Mouse (Mus musculus): ENCODE measurements around the gene Vsig1.

Vsig1 gene

GRCm38 (mm10) chrX:140907360-140907759 is at the start of gene Vsig1:
Gene Vsig1 (plus strand): TSS chrX:140907608.
- DNase-seq (ENCODE audit: extremely low spot score, low spot score), result no peak

GRCm38 (mm10) chrX:140862760-140863159 is 44.6 kb upstream of the Vsig1 start:
- no peak for DNase-seq (ENCODE audit: extremely low spot score, low spot score)

- DNase-seq (ENCODE audit: extremely low spot score, low spot score), result no peak
Measured at GRCm38 (mm10) chrX:140863431-140863830, 44.0 kb upstream of the Vsig1 start.

GRCm38 (mm10) chrX:140887193-140887592 is 20.2 kb upstream of the Vsig1 start:
- no peak for DNase-seq (ENCODE audit: extremely low spot score, low spot score)

- DNase-seq (ENCODE audit: extremely low spot score, low spot score), result no peak
Measured at GRCm38 (mm10) chrX:140891796-140892195, 15.6 kb upstream of the Vsig1 start.

GRCm38 (mm10) chrX:140903487-140903886 is 3.9 kb upstream of the Vsig1 start:
- no peak for DNase-seq (ENCODE audit: extremely low spot score, low spot score)

GRCm38 (mm10) chrX:140921321-140921720 is 13.9 kb downstream of the Vsig1 start:
- no peak for DNase-seq (ENCODE audit: extremely low spot score, low spot score)

- DNase-seq (ENCODE audit: extremely low spot score, low spot score), result no peak
Measured at GRCm38 (mm10) chrX:140932066-140932465, 24.7 kb downstream of the Vsig1 start.

GRCm38 (mm10) chrX:140933263-140933662 is 25.9 kb downstream of the Vsig1 start:
- no peak for DNase-seq (ENCODE audit: extremely low spot score, low spot score)

GRCm38 (mm10) chrX:140936271-140936670 is 28.9 kb downstream of the Vsig1 start:
- no peak for DNase-seq (ENCODE audit: extremely low spot score, low spot score)

GRCm38 (mm10) chrX:140953618-140954017 is 46.2 kb downstream of the Vsig1 start:
- DNase-seq (ENCODE audit: extremely low spot score, low spot score), result no peak

GRCm38 (mm10) chrX:140956272-140956940 is 49.0 kb downstream of the Vsig1 start, which contains the start of the genes Psmd10 and Atg4a:
Gene Psmd10 (minus strand): TSS chrX:140956728.
Gene Atg4a (plus strand): TSS chrX:140956907.
- DNase-seq (ENCODE audit: extremely low spot score, low spot score), result peak; percentile 84

GRCm38 (mm10) chrX:140956959-140957358 is 49.6 kb downstream of the Vsig1 start:
- DNase-seq (ENCODE audit: extremely low spot score, low spot score), result no peak

- no peak for DNase-seq (ENCODE audit: extremely low spot score, low spot score)
Measured at GRCm38 (mm10) chrX:140978943-140979342, 71.5 kb downstream of the Vsig1 start.

GRCm38 (mm10) chrX:140979546-140979945 is 72.1 kb downstream of the Vsig1 start:
- DNase-seq (ENCODE audit: extremely low spot score, low spot score), result no peak

- DNase-seq (ENCODE audit: extremely low spot score, low spot score), result no peak
Measured at GRCm38 (mm10) chrX:140980163-140980562, 72.8 kb downstream of the Vsig1 start.

- DNase-seq (ENCODE audit: extremely low spot score, low spot score), result no peak
Measured at GRCm38 (mm10) chrX:140983206-140983960, 76.0 kb downstream of the Vsig1 start.

GRCm38 (mm10) chrX:140984795-140985194 is 77.4 kb downstream of the Vsig1 start:
- DNase-seq (ENCODE audit: extremely low spot score, low spot score), result no peak

GRCm38 (mm10) chrX:140985256-140985655 is 77.8 kb downstream of the Vsig1 start:
- DNase-seq (ENCODE audit: extremely low spot score, low spot score), result no peak
